Mouse (Mus musculus) kidney, embryonic 15.5 days (tissue): Measurements from ENCODE around the gene Cep164. TPM values are rescaled to one million over a fixed set of nuclear protein-coding genes. Genes with fewer than 3 reads are reported as not detected.
"Not testable (repeated sequence)": the region's sequence is repeated elsewhere in the genome, so short reads cannot be mapped to it uniquely, and the experiment has no call there.

ENCODE experiments used
- ATAC-seq: fragments of 200-750 bp; cut with Nextera tagmentation; replicated peaks from 2 replicates; pipeline ENCODE4 v1.8.0; 2017; ENCODE audit warnings: moderate TSS enrichment; ENCODE audit not compliant: low FRiP score
- H3K27ac ChIP-seq: fragments of 300-500 bp; sonication (generic); 2 replicates; pipeline ENCODE4 v1.5.1; 2015; ENCODE audit warnings: mild to moderate bottlenecking, inconsistent platforms
- H3K27me3 ChIP-seq: fragments of 300-500 bp; sonication (generic); 2 replicates; pipeline ENCODE4 v1.6.1; 2015; ENCODE audit warnings: inconsistent platforms
- H3K36me3 ChIP-seq: fragments of 300-500 bp; sonication (generic); 2 replicates; pipeline ENCODE4 v1.6.1; 2015; ENCODE audit warnings: inconsistent platforms
- H3K4me1 ChIP-seq: fragments of 300-500 bp; sonication (generic); 2 replicates; pipeline ENCODE4 v1.6.1; 2015; ENCODE audit warnings: inconsistent platforms
- H3K4me2 ChIP-seq: fragments of 300-500 bp; sonication (generic); 2 replicates; pipeline ENCODE4 v1.6.1; 2015; ENCODE audit warnings: moderate library complexity, mild to moderate bottlenecking, inconsistent platforms
- H3K4me3 ChIP-seq: fragments of 300-500 bp; sonication (generic); replicated peaks from 2 replicates; pipeline ENCODE4 v1.5.1; 2015; ENCODE audit warnings: mild to moderate bottlenecking, inconsistent platforms
- H3K9ac ChIP-seq: fragments of 300-500 bp; sonication (generic); 2 replicates; pipeline ENCODE4 v1.6.1; 2015; ENCODE audit warnings: mild to moderate bottlenecking, inconsistent platforms
- H3K9me3 ChIP-seq: fragments of 300-500 bp; sonication (generic); replicated peaks from 2 replicates; pipeline ENCODE4 v1.6.1; 2016; ENCODE audit warnings: inconsistent platforms
- WGBS: fragments of 180-500 bp; shearing (Covaris S2); methylation state at CpG from one replicate; pipeline ENCODE4 v1.1.7; 2015; ENCODE audit warnings: mixed read lengths; 5-methylcytosine and 5-hydroxymethylcytosine counted together
- polyA plus RNA-seq: library from polyadenylated mRNA; unstranded; fragments of >200 nt; fragmentation: Nextera tagmentation; extraction: Ambion mirVana; gene quantifications from 2 replicates; pipeline ENCODE4 v1.2.1, GENCODE M21; 2015

Cep164 gene
- polyA plus RNA-seq, 1 experiment from 2014 or later, result 30.6 TPM

DNA sequence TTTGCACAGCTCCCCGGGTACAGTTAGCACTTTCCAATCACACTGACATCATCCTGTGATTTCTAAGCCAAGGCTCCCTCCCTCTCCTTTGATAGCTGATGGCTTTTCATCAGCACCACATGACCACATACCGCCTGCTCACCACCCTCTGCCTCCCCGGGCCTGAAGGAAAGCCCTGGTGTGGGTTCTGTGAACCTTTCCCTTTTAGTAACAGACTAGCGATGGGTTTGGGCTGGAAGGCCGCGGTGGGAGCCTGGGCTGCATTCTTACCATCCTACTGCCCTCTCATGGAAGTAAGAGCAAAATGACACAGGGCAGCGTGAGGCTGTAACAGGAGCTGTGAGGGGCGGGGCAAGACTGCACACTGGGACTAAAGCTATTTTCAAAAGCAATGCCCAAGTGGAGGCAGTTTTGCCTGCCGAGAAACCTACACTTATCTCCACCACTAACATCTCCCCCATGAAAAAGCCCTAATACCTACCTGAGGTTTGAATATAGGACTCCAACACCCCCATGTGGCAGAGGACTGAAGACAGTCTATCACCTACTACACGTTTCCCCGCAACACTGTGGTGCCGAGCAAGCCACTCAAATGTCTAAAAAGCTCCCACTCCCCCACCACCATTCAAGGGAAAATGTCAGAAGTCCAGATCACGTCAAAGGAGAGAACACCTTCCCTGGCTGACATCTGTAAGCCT, 29.9 kb downstream of the Cep164 start:
- no peak overlapping the region for H3K9ac ChIP-seq
- H3K27ac ChIP-seq, result no peak overlapping the region
- H3K4me3 ChIP-seq, result no peak overlapping the region
- H3K9me3 ChIP-seq, result no peaks in the 10 kb centered on the region
- 12% methylated on average over 13 of the region's 13 CpGs for WGBS
- no peaks in the 10 kb centered on the region for H3K27me3 ChIP-seq
- H3K36me3 ChIP-seq, result peaks cover 24% of the 10 kb centered on the region
- ATAC-seq, result peak; percentile 74
- peak overlapping the region; percentile 38 for H3K4me2 ChIP-seq
- peaks cover 26% of the 10 kb centered on the region for H3K4me1 ChIP-seq

DNA sequence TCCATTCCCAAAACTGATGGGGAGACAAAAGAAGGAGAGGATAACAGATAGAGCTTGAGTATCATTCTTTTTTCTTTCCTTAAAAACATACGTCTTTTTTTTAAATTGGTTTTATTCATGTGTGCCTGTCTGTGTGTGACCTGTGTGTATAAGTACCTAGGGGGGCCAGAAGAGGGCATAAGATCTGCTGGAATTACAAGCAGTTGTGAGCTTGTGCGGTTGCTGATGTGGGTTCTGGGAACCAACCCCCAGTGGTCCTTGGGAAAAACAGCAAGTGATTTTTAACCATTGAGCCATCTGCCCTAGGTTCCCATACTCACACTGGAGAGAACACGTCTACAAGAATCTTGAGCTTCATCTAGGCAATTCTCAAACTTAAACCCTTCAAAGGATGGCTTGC, 31.2 kb downstream of the Cep164 start:
- Histone ChIP-seq H3K9ac (no peak overlapping the region), H3K4me2 (no peak overlapping the region), H3K9me3 (no peaks in the 10 kb centered on the region), H3K4me1 (peaks cover 18% of the 10 kb centered on the region), H3K27ac (no peak overlapping the region), H3K4me3 (no peak overlapping the region), H3K27me3 (no peaks in the 10 kb centered on the region), H3K36me3 (peaks cover 33% of the 10 kb centered on the region)
- WGBS, result 79% methylated on average over 3 of the region's 3 CpGs
- no peak for ATAC-seq

GRCm38 (mm10) chr9:45795722-45796121, 32.8 kb downstream of the Cep164 start:
- H3K4me1 ChIP-seq, result peaks cover 18% of the 10 kb centered on the region
- WGBS, result 88% methylated on average over 5 of the region's 5 CpGs
- H3K9ac ChIP-seq, result no peak overlapping the region
- peaks cover 37% of the 10 kb centered on the region for H3K36me3 ChIP-seq
- no peaks in the 10 kb centered on the region for H3K27me3 ChIP-seq
- no peak overlapping the region for H3K4me3 ChIP-seq
- no peak for ATAC-seq
- no peak overlapping the region for H3K27ac ChIP-seq
- no peak overlapping the region for H3K4me2 ChIP-seq
- H3K9me3 ChIP-seq, result no peaks in the 10 kb centered on the region

GRCm38 (mm10) chr9:45793697-45794096, 34.8 kb downstream of the Cep164 start:
- ATAC-seq, result no peak
- Histone ChIP-seq H3K27me3 (no peaks in the 10 kb centered on the region), H3K9ac (no peak overlapping the region), H3K27ac (no peak overlapping the region), H3K36me3 (peaks cover 37% of the 10 kb centered on the region), H3K4me1 (peaks cover 7% of the 10 kb centered on the region), H3K4me3 (no peak overlapping the region), H3K4me2 (no peak overlapping the region), H3K9me3 (no peaks in the 10 kb centered on the region)
- WGBS, result 85% methylated on average over 6 of the region's 6 CpGs

DNA sequence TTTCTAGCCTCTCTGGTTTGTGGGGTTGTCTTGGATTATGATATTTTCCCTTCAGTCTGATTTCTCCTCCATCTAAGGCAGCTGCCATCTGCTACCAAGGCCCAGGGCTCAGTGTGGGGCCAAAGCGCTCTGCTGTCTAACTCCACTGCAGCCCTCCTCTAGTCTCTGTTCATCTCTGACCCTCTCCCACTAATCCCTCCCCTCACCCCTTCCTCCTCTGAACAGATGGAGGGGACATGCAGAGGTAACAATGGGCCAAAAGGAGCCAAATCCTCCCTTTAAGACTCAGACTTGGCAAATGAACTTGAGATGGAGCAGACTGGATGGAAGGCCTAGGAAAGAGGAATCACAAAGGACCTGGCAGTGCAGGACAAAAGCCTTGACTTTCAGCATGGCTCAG, 36.3 kb downstream of the Cep164 start:
- 96% methylated on average over 1 of the region's 1 CpGs for WGBS
- no peak overlapping the region for H3K4me3 ChIP-seq
- H3K4me2 ChIP-seq, result no peak overlapping the region

DNA sequence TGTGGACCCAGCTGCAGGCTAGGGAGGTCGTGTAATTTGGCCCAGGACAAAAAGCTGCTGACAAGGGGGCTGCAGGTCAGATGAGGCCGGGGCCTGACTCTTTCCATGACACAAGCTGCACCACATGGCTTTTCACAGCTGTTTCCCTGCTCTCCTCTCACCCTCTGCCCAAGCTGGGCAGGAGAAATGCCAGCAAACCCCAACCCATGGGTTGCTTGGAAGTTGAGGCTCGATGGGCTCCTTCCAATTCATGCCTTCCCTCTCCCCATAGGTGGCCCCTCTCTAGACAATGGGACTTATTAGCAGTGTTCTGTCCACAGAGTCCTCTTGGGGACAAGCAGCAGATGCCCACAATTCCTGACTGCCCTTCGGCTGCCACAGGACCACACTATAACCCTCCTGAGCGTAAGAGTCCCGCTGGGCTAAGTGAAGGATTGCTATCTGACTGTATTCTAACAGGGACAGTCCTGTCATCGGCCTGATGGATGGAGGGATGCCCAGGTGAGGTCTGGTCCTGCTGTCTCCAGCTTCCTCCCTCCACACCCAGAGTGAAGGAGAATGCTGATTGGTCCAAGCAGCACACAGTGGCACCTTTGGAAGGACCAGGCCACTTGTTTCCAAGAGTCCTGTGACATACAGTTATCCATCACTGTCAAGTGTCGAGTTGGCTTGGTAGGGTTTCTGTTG, 36.9 kb downstream of the Cep164 start:
- Histone ChIP-seq H3K4me3 (no peak overlapping the region), H3K9ac (no peak overlapping the region), H3K4me2 (no peak overlapping the region), H3K4me1 (peaks cover 15% of the 10 kb centered on the region), H3K27me3 (no peaks in the 10 kb centered on the region), H3K36me3 (peaks cover 34% of the 10 kb centered on the region), H3K27ac (no peak overlapping the region), H3K9me3 (no peaks in the 10 kb centered on the region)
- ATAC-seq, result no peak
- 82% methylated on average over 8 of the region's 8 CpGs for WGBS

More for the DNA sequence above, 36.3 kb downstream of the Cep164 start:
- Histone ChIP-seq H3K36me3 (peaks cover 37% of the 10 kb centered on the region), H3K9me3 (no peaks in the 10 kb centered on the region), H3K27me3 (no peaks in the 10 kb centered on the region), H3K9ac (no peak overlapping the region), H3K4me1 (peaks cover 13% of the 10 kb centered on the region), H3K27ac (no peak overlapping the region)
- no peak for ATAC-seq

- 50% methylated on average over 5 of the region's 5 CpGs for WGBS
- peak overlapping the region; percentile 22; the same call in 1 of the 2 replicates for H3K27ac ChIP-seq
- no peak for ATAC-seq
These were observed 40.1 kb downstream of the Cep164 start for GRCm38 (mm10) chr9:45788405-45788804.

DNA sequence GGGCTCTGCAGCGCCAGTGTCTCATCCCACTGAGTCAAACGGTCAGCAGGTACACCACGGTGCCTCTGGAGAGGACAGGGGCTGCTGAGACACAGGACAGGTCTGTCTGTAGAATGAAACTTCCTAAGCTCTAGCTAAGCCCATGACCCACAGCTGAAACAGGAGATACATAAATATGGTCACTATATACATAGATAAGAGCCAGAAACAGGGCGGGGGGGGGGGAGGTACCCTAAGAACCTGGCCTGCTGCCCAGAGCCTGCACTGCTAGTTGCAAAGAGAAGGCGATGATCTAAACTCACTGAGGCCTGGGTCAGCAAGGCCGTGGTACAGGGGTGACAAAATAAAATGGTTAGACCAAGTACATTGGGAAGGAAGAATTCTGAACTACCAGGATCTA, 40.9 kb downstream of the Cep164 start:
- H3K4me2 ChIP-seq, result no peak overlapping the region
- WGBS, result 78% methylated on average over 6 of the region's 6 CpGs
- no peak for ATAC-seq
- no peaks in the 10 kb centered on the region for H3K27me3 ChIP-seq
- H3K4me3 ChIP-seq, result no peak overlapping the region
- H3K9me3 ChIP-seq, result no peaks in the 10 kb centered on the region
- no peak overlapping the region for H3K27ac ChIP-seq
- peaks cover 21% of the 10 kb centered on the region for H3K4me1 ChIP-seq
- H3K9ac ChIP-seq, result no peak overlapping the region
- H3K36me3 ChIP-seq, result peaks cover 19% of the 10 kb centered on the region

More at GRCm38 (mm10) chr9:45788405-45788804, 40.1 kb downstream of the Cep164 start:
- Histone ChIP-seq H3K4me1 (peaks cover 18% of the 10 kb centered on the region), H3K4me2 (no peak overlapping the region), H3K4me3 (no peak overlapping the region), H3K9me3 (no peaks in the 10 kb centered on the region), H3K9ac (no peak overlapping the region), H3K27me3 (no peaks in the 10 kb centered on the region), H3K36me3 (peaks cover 25% of the 10 kb centered on the region)

DNA sequence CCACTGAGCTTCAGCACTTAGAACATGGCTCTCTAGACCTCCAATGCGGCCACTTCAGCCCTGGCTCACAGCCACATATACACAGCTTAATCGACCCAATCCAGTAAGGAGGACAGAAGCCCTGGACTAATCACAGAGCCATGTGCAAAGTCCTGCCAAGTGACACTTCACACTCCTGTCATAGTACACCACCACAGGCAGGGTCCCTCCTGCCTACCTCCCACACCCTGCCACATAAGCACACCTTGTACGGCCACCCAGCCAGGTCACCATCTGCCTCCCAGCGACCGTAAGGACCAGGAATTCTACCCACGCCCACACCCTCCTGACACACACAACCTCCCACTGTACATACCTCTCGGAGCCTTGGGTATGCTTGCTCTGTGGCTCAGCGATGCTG, 41.4 kb downstream of the Cep164 start:
- no peaks in the 10 kb centered on the region for H3K9me3 ChIP-seq
- no peak overlapping the region for H3K4me3 ChIP-seq
- WGBS, result 71% methylated on average over 8 of the region's 8 CpGs
- H3K9ac ChIP-seq, result no peak overlapping the region
- peaks cover 14% of the 10 kb centered on the region for H3K36me3 ChIP-seq
- peaks cover 21% of the 10 kb centered on the region for H3K4me1 ChIP-seq
- ATAC-seq, result no peak
- no peak overlapping the region for H3K4me2 ChIP-seq
- H3K27ac ChIP-seq, result no peak overlapping the region
- H3K27me3 ChIP-seq, result no peaks in the 10 kb centered on the region

DNA sequence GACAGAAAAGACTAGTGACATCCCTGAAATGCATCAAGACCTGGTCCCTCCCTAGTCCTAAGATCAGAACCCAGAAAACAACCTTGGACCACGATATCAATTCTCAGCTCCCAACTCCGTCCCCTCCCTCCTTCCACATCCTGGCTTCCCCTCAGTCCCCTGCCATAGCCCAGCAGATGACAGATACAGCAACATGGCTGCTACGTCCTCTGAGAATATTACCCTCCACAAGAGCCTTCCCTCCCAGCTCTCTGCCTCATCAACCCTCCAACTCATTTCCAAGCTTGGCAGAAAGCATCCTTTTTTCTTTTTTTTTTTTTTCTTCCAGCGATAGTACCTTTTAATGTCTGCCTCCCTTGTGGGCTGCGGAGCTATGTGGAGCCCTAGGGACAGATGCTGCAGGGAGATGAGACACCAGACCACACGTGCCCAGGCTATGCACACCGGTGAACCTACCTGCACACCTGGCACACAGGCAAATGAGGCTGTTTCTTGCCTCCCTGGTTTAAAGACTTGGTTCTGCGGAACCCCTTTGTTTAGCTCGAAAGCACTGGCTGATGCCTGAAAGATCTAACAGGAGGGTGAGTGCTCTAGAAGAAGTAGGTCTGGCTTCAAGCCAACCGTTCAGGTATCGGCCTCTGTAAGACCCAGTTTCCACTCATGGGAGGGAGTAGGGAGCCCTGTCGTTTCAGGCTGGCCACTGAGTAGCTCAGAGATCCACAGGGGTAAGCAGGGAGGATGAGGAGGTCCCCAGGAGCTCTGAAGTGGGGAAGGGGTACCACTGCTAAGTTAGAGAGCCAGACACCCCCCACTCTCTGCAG, 45.0 kb downstream of the Cep164 start:
- Histone ChIP-seq H3K4me1 (peaks cover 19% of the 10 kb centered on the region), H3K36me3 (peaks cover 17% of the 10 kb centered on the region), H3K4me2 (no peak overlapping the region), H3K4me3 (no peak overlapping the region), H3K27ac (no peak overlapping the region), H3K9ac (no peak overlapping the region), H3K27me3 (no peaks in the 10 kb centered on the region), H3K9me3 (no peaks in the 10 kb centered on the region)
- ATAC-seq, result no peak
- WGBS, result 74% methylated on average over 12 of the region's 12 CpGs

DNA sequence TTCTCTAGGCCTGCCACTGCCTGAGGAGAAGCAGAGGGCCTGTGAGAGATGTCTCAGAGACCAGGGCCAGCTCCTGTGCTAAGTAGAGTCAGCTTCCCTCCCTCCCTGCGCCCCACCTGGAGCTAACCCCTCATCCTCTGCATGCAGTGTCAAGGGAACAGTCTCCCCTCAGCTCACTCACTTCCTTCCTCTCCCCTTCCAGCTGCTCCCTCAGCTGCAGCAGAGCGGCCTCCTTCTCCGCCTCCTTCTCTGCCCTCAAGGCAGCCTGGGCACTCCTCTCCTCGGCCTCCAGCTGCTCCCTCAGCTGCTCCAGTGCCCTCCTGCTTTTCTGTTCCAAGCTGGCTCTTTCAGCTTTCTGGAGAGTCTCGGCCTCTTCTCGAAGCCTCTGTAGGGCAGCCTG, 49.3 kb downstream of the Cep164 start:
- no peak overlapping the region for H3K9ac ChIP-seq
- H3K4me1 ChIP-seq, result 0 out of 2 replicates have a peak, but pooled peaks cover 4% of the 10 kb centered on the region
- WGBS, result 68% methylated on average over 6 of the region's 6 CpGs
- no peak overlapping the region for H3K4me2 ChIP-seq
- H3K36me3 ChIP-seq, result peaks cover 49% of the 10 kb centered on the region
- H3K4me3 ChIP-seq, result no peak overlapping the region
- H3K27ac ChIP-seq, result no peak overlapping the region
- no peaks in the 10 kb centered on the region for H3K9me3 ChIP-seq
- ATAC-seq, result no peak
- no peaks in the 10 kb centered on the region for H3K27me3 ChIP-seq

DNA sequence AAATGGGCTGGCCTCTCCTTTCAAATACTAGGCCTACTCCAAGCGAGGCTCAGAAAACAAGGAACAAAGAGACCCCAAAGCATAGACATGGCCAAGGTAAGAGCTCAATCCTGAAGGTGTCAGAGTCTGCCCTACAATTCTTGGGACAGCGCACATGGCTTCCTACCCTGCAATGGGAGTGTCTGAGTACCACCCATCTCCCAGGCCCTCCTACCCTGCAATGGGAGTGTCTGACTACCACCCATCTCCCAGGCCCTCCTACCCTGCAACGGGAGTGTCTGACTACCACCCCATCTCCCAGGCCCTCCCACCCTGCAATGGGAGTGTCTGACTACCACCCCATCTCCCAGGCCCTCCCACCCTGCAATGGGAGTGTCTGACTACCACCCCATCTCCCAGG, 52.3 kb downstream of the Cep164 start:
- not testable (repeated sequence) for H3K4me3 ChIP-seq, H3K9me3 ChIP-seq, H3K4me1 ChIP-seq, H3K4me2 ChIP-seq, H3K27me3 ChIP-seq, ATAC-seq, H3K27ac ChIP-seq, H3K9ac ChIP-seq
- 72% methylated on average over 3 of the region's 3 CpGs for WGBS
- peaks cover 75% of the 10 kb centered on the region for H3K36me3 ChIP-seq
